Mouse (Mus musculus): ENCODE measurements around the gene Pianp. TPM values are rescaled to one million over a fixed set of nuclear protein-coding genes. Genes with fewer than 3 reads are reported as not detected.
A peak's percentile ranks its signal among the peaks of the same experiment; 100 is the strongest.

The Pianp gene
- polyA plus RNA-seq, 1 experiment from 2014 or later: 0.35 TPM

DNA sequence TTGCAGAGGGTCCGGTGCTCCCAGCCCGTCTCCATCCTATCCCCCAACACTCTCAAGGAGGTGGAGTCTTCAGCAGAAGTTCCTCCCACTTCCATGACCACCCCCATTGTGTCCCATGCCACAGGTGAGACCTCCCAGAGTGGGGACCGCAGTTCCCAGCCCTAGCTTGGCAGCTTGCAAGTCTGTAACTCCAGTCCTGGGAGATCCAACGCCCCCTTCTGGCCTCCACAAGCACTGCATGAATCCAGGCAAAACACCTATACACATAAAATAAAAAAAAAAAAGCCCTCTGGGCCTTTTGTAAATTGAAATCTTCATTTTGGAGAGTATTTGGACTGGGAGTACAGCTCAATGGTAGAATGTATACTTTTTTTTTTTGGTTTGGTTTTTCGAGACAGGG lies 54.7 kb downstream of the Pianp start:
- no peaks in the 10 kb centered on the region for H3K27me3 ChIP-seq (replicated peaks; ENCODE audit: insufficient read depth, low read length)
- ATAC-seq (no peak), DNase-seq (ENCODE audit: low spot score) (no peak)
- 61% methylated on average over 5 of the region's 5 CpGs for WGBS
- no peak for TF ChIP-seq EP300 (IDR thresholded peaks at IDR 0.05)
- TF ChIP-seq CTCF (IDR thresholded peaks at IDR 0.05): peak; percentile 55
- no peaks in the 10 kb centered on the region for H3K9me3 ChIP-seq (ENCODE audit: low read length)
- no peak overlapping the region for H3K27ac ChIP-seq (ENCODE audit: low read length)
- H3K4me1 ChIP-seq (ENCODE audit: insufficient read depth, low read depth, low read length): no peaks in the 10 kb centered on the region
- no peak overlapping the region for H3K4me3 ChIP-seq (ENCODE audit: low read depth, low read length)
- H3K9ac ChIP-seq (replicated peaks; ENCODE audit: low read depth): no peak overlapping the region
- H3K4me2 ChIP-seq (replicated peaks; ENCODE audit: low read depth, low read length): no peak overlapping the region
- H3K36me3 ChIP-seq (ENCODE audit: insufficient read depth, low read length): peaks cover 44% of the 10 kb centered on the region

Other genes starting within 250 kb of the Pianp start
- gene Gm45234, start 240.7 kb upstream of the Pianp start, polyA plus RNA-seq (2015; fragmentation: Nextera tagmentation; extraction: Ambion mirVana): not detected in 2 replicates
- gene Atn1, start 240.2 kb upstream of the Pianp start, polyA plus RNA-seq (2015; fragmentation: Nextera tagmentation; extraction: Ambion mirVana): 9.6 and 11.2 TPM in 2 replicates
- 1.2 and 1.5 TPM in 2 replicates for gene Eno2, start 227.0 kb upstream of the Pianp start, polyA plus RNA-seq (2015; fragmentation: Nextera tagmentation; extraction: Ambion mirVana)
- 26.7 and 34.0 TPM in 2 replicates for gene Lrrc23, start 217.0 kb upstream of the Pianp start, polyA plus RNA-seq (2015; fragmentation: Nextera tagmentation; extraction: Ambion mirVana)
- gene Spsb2, start 188.0 kb upstream of the Pianp start, polyA plus RNA-seq (2015; fragmentation: Nextera tagmentation; extraction: Ambion mirVana): 27.6 and 33.7 TPM in 2 replicates
- gene Tpi1, start 182.4 kb upstream of the Pianp start, polyA plus RNA-seq (2015; fragmentation: Nextera tagmentation; extraction: Ambion mirVana): 186 and 187 TPM in 2 replicates
- gene Usp5, start 167.2 kb upstream of the Pianp start, polyA plus RNA-seq (2015; fragmentation: Nextera tagmentation; extraction: Ambion mirVana): 53.6 and 54.3 TPM in 2 replicates
- 8.2 and 11.8 TPM in 2 replicates for gene Cdca3, start 167.1 kb upstream of the Pianp start, polyA plus RNA-seq (2015; fragmentation: Nextera tagmentation; extraction: Ambion mirVana)
- gene Gnb3, start 156.4 kb upstream of the Pianp start, polyA plus RNA-seq (2015; fragmentation: Nextera tagmentation; extraction: Ambion mirVana): 0.24 and 0.26 TPM in 2 replicates
- 8.4 and 9.3 TPM in 2 replicates for gene P3h3, start 138.9 kb upstream of the Pianp start, polyA plus RNA-seq (2015; fragmentation: Nextera tagmentation; extraction: Ambion mirVana)
- gene Gpr162, start 132.7 kb upstream of the Pianp start, polyA plus RNA-seq (2015; fragmentation: Nextera tagmentation; extraction: Ambion mirVana): 0.20 and 0.26 TPM in 2 replicates
- gene Cd4, start 108.5 kb upstream of the Pianp start, polyA plus RNA-seq (2015; fragmentation: Nextera tagmentation; extraction: Ambion mirVana): 0.07 and 0.10 TPM in 2 replicates
- 2.3 TPM in 2 replicates for gene Lag3, start 85.0 kb upstream of the Pianp start, polyA plus RNA-seq (2015; fragmentation: Nextera tagmentation; extraction: Ambion mirVana)
- 533 and 563 TPM in 2 replicates for gene Ptms, start 76.6 kb upstream of the Pianp start, polyA plus RNA-seq (2015; fragmentation: Nextera tagmentation; extraction: Ambion mirVana)
- gene Mlf2, start 65.3 kb upstream of the Pianp start, polyA plus RNA-seq (2015; fragmentation: Nextera tagmentation; extraction: Ambion mirVana): 289 and 300 TPM in 2 replicates
- gene Cops7a, start 31.2 kb upstream of the Pianp start, polyA plus RNA-seq (2015; fragmentation: Nextera tagmentation; extraction: Ambion mirVana): 112 and 118 TPM in 2 replicates
- 8.6 and 9.9 TPM in 2 replicates for gene Zfp384, start 12.5 kb downstream of the Pianp start, polyA plus RNA-seq (2015; fragmentation: Nextera tagmentation; extraction: Ambion mirVana)
- gene Ing4, start 43.1 kb downstream of the Pianp start, polyA plus RNA-seq (2015; fragmentation: Nextera tagmentation; extraction: Ambion mirVana): 100 and 104 TPM in 2 replicates
- gene Acrbp, start 53.0 kb downstream of the Pianp start, polyA plus RNA-seq (2015; fragmentation: Nextera tagmentation; extraction: Ambion mirVana): 4.1 and 4.4 TPM in 2 replicates
- 0.19 and 0.44 TPM in 2 replicates for gene Lpar5, start 71.2 kb downstream of the Pianp start, polyA plus RNA-seq (2015; fragmentation: Nextera tagmentation; extraction: Ambion mirVana)
- 53.5 and 59.8 TPM in 2 replicates for gene Chd4, start 99.3 kb downstream of the Pianp start, polyA plus RNA-seq (2015; fragmentation: Nextera tagmentation; extraction: Ambion mirVana)
- 16.9 and 17.7 TPM in 2 replicates for gene Nop2, start 135.2 kb downstream of the Pianp start, polyA plus RNA-seq (2015; fragmentation: Nextera tagmentation; extraction: Ambion mirVana)
- gene Iffo1, start 148.5 kb downstream of the Pianp start, polyA plus RNA-seq (2015; fragmentation: Nextera tagmentation; extraction: Ambion mirVana): 7.1 and 8.3 TPM in 2 replicates
- gene Gapdh, start 169.8 kb downstream of the Pianp start, polyA plus RNA-seq (2015; fragmentation: Nextera tagmentation; extraction: Ambion mirVana): 381 and 429 TPM in 2 replicates
- 5.9 and 7.9 TPM in 2 replicates for gene Ncapd2, start 195.0 kb downstream of the Pianp start, polyA plus RNA-seq (2015; fragmentation: Nextera tagmentation; extraction: Ambion mirVana)
- gene Mrpl51, start 195.1 kb downstream of the Pianp start, polyA plus RNA-seq (2015; fragmentation: Nextera tagmentation; extraction: Ambion mirVana): 151 and 154 TPM in 2 replicates
- 3.0 and 3.5 TPM in 2 replicates for gene Vamp1, start 218.9 kb downstream of the Pianp start, polyA plus RNA-seq (2015; fragmentation: Nextera tagmentation; extraction: Ambion mirVana)
- gene Tapbpl, start 235.2 kb downstream of the Pianp start, polyA plus RNA-seq (2015; fragmentation: Nextera tagmentation; extraction: Ambion mirVana): 14.2 and 16.9 TPM in 2 replicates
- 2.4 and 3.0 TPM in 2 replicates for gene Cd27, start 240.3 kb downstream of the Pianp start, polyA plus RNA-seq (2015; fragmentation: Nextera tagmentation; extraction: Ambion mirVana)

Data from lung, postnatal 0 days (tissue).